Comparison of ENCODE assay signal across 13 mouse cellular contexts in genomic region chr5:140055431-140055830, GRCm38 (mm10).
DNase-seq lines count a peak whose midpoint lies in the region; ATAC-seq lines count a peak whose summit lies in the region.
"Had no signal": no experiment of that assay in that cellular context is flagged by ENCODE, and none has a peak within 500 bp of the region (broad histone marks: within the 10 kb centered on the region; RNA-seq: fewer than 3 reads in every experiment).

No protein-coding gene starts in this region.

- H3K27ac ChIP-seq in heart, embryonic 11.5 days (ENCODE audit: low read depth, low read length), result no peak overlapping the region
- H3K27ac ChIP-seq in embryonic facial prominence, embryonic 11.5 days (replicated peaks; ENCODE audit: low read depth, low read length), result no peak overlapping the region
- H3K27ac ChIP-seq: hindbrain, postnatal 0 days; limb, embryonic 12.5 days had no signal

- peaks cover 5% of the 10 kb centered on the region; the same call in 1 of the 2 replicates for H3K4me1 ChIP-seq in heart, embryonic 11.5 days (ENCODE audit: control insufficient read depth, insufficient read depth, low read length)
- H3K4me1 ChIP-seq in embryonic facial prominence, embryonic 11.5 days (ENCODE audit: control insufficient read depth, insufficient read depth, low read length), result no peaks in the 10 kb centered on the region
- H3K4me1 ChIP-seq: limb, embryonic 12.5 days had no signal

- no peak for ATAC-seq in heart, embryonic 11.5 days (replicated peaks; ENCODE audit: insufficient number of reproducible peaks, low FRiP score, low TSS enrichment)
- no peak for ATAC-seq in embryonic facial prominence, embryonic 11.5 days (replicated peaks; ENCODE audit: insufficient number of reproducible peaks, low FRiP score, low TSS enrichment, low read depth)
- ATAC-seq in erythroid progenitor cell, adult 5-6 weeks (replicated peaks; ENCODE audit: low FRiP score, poor library complexity, severe bottlenecking), result no peak
- ATAC-seq: activated CD4-positive, CD25-positive, alpha-beta regulatory T cell, adult 4 months; forebrain, postnatal 0 days; hindbrain, postnatal 0 days; midbrain, embryonic 16.5 days had no signal

- no peaks in the 10 kb centered on the region for H3K9me3 ChIP-seq in heart, embryonic 11.5 days (replicated peaks; ENCODE audit: control insufficient read depth, low read length)
- no peaks in the 10 kb centered on the region for H3K9me3 ChIP-seq in embryonic facial prominence, embryonic 11.5 days (replicated peaks; ENCODE audit: control insufficient read depth, low read length)
- H3K9me3 ChIP-seq: limb, embryonic 12.5 days had no signal

- no peak overlapping the region for H3K4me3 ChIP-seq in heart, embryonic 11.5 days (ENCODE audit: low read depth, low read length)
- no peak overlapping the region for H3K4me3 ChIP-seq in embryonic facial prominence, embryonic 11.5 days (ENCODE audit: low read depth, low read length)
- H3K4me3 ChIP-seq: limb, embryonic 12.5 days had no signal

- H3K36me3 ChIP-seq in heart, embryonic 11.5 days (ENCODE audit: control insufficient read depth, insufficient read depth, low read length), result no peaks in the 10 kb centered on the region
- no peaks in the 10 kb centered on the region for H3K36me3 ChIP-seq in embryonic facial prominence, embryonic 11.5 days (replicated peaks; ENCODE audit: control insufficient read depth, insufficient read depth, low read depth, low read length)

- no peak overlapping the region for H3K9ac ChIP-seq in heart, embryonic 11.5 days (ENCODE audit: low read depth, low read length)
- no peak overlapping the region for H3K9ac ChIP-seq in embryonic facial prominence, embryonic 11.5 days (replicated peaks; ENCODE audit: low read length)
- H3K9ac ChIP-seq: forebrain, postnatal 0 days; limb, embryonic 12.5 days had no signal

- no peak overlapping the region for H3K4me2 ChIP-seq in heart, embryonic 11.5 days
- H3K4me2 ChIP-seq in embryonic facial prominence, embryonic 11.5 days (ENCODE audit: low read depth, low read length), result no peak overlapping the region
- H3K4me2 ChIP-seq: limb, embryonic 12.5 days had no signal

- intact Hi-C loops in heart, postnatal 14 days (cut with DNase I), result loop anchor here (10.0 kb wide), 1 partner anchor 229 kb away; no protein-coding TSS in a partner anchor

- DNase-seq in heart, postnatal 14 days, result peak; percentile 35 to 58
- peak; percentile 63 for DNase-seq in testis, postnatal 10 days (ENCODE audit: low spot score)
- DNase-seq in testis, postnatal 14 days (ENCODE audit: low spot score), result no peak
- DNase-seq in embryonic facial prominence, embryonic 11.5 days (ENCODE audit: low spot score), result peak; percentile 49
- DNase-seq in cerebellum, adult 9-11 months, result no peak
- DNase-seq: forebrain, postnatal 0 days; lung, adult 2 months had no signal

- 77% methylated on average over 3 of the region's 3 CpGs for WGBS in heart, embryonic 11.5 days (ENCODE audit: insufficient replicate concordance)
- 89% methylated on average over 3 of the region's 3 CpGs for WGBS in embryonic facial prominence, embryonic 11.5 days

- H3K27me3 ChIP-seq in heart, embryonic 11.5 days (ENCODE audit: control insufficient read depth, insufficient read depth, low read length), result peaks cover 9% of the 10 kb centered on the region; the same call in 1 of the 2 replicates
- H3K27me3 ChIP-seq in embryonic facial prominence, embryonic 11.5 days (ENCODE audit: control insufficient read depth, insufficient read depth, low read length), result no peaks in the 10 kb centered on the region
- H3K27me3 ChIP-seq: limb, embryonic 12.5 days had no signal

Comparison
In these comparisons a context has a peak if more than half of its experiments do, and no peak if none do; other contexts are left out.
1. DNase-seq: peak in heart, postnatal 14 days (2 of 2), testis, postnatal 10 days (single experiment) and embryonic facial prominence, embryonic 11.5 days (single experiment); none in testis, postnatal 14 days (single experiment) and cerebellum, adult 9-11 months (single experiment).